Mouse (Mus musculus): ENCODE measurements around the gene Tpd52l2. TPM values are rescaled to one million over a fixed set of nuclear protein-coding genes. Genes with fewer than 3 reads are reported as not detected.

Gene Tpd52l2
- polyA plus RNA-seq, 1 experiment from 2014 or later: 144 TPM

DNA sequence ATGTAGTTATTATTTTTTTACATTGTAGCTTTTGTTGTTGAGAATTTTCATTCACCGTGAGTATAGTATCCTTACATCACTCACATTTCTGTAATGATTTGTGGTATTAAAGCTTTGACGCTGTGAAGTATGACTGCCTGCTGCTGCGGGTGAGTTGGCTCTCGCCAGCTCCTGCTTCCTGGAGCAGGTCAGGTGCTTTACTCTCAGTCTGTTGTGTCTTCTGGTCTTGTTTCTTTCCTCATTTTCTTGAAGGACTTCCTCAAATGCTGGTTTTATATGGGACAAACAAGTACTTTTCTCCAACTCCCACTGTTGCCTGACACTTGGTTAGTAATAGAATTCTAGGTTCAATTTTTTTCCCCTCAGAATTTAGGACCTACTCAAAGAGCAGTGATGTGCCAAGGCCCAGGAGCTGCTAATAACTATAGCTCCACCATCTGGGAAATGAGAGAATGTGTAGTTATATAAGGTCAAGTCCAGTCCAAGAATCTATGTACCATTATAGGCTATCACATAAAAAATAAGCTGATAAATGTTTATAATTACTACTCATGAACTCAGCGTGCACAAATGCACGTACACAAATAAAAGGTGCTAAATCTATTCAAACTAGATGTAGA, 44.9 kb downstream of the Tpd52l2 start:
- H3K4me1 ChIP-seq (replicated peaks; ENCODE audit: insufficient read depth, low read length): no peaks in the 10 kb centered on the region
- DNase-seq (ENCODE audit: low spot score): no peak
- peaks cover 6% of the 10 kb centered on the region for H3K36me3 ChIP-seq (ENCODE audit: insufficient read depth, low read length)
- TF ChIP-seq CTCF (IDR thresholded peaks at IDR 0.05; ENCODE audit: low read depth): no peak
- 90% methylated on average over 6 of the region's 6 CpGs for WGBS
- no peaks in the 10 kb centered on the region for H3K9me3 ChIP-seq (replicated peaks; ENCODE audit: low read length)
- no peak overlapping the region for H3K4me3 ChIP-seq (replicated peaks; ENCODE audit: low read depth, low read length)
- no peak overlapping the region for H3K9ac ChIP-seq (ENCODE audit: low read depth, low read length)
- no peak overlapping the region for H3K27ac ChIP-seq
- no peaks in the 10 kb centered on the region for H3K27me3 ChIP-seq (ENCODE audit: insufficient read depth, low read length)
- ATAC-seq (replicated peaks; ENCODE audit: low FRiP score, low read depth): no peak
- H3K4me2 ChIP-seq (ENCODE audit: low read length): no peak overlapping the region

GRCm38 (mm10) chr2:181546142-181546541, 49.2 kb downstream of the Tpd52l2 start:
- Histone ChIP-seq H3K9ac (ENCODE audit: low read depth, low read length) (no peak overlapping the region), H3K4me1 (replicated peaks; ENCODE audit: insufficient read depth, low read length) (no peaks in the 10 kb centered on the region), H3K27ac (no peak overlapping the region), H3K4me3 (replicated peaks; ENCODE audit: low read depth, low read length) (no peak overlapping the region), H3K9me3 (replicated peaks; ENCODE audit: low read length) (no peaks in the 10 kb centered on the region), H3K4me2 (ENCODE audit: low read length) (no peak overlapping the region), H3K27me3 (ENCODE audit: insufficient read depth, low read length) (no peaks in the 10 kb centered on the region), H3K36me3 (ENCODE audit: insufficient read depth, low read length) (peaks cover 40% of the 10 kb centered on the region)
- DNase-seq (ENCODE audit: low spot score): no peak
- 98% methylated on average over 7 of the region's 7 CpGs for WGBS
- no peak for ATAC-seq (replicated peaks; ENCODE audit: low FRiP score, low read depth)
- no peak for TF ChIP-seq CTCF (IDR thresholded peaks at IDR 0.05; ENCODE audit: low read depth)

GRCm38 (mm10) chr2:181548227-181548626, 51.3 kb downstream of the Tpd52l2 start:
- peaks cover 49% of the 10 kb centered on the region for H3K36me3 ChIP-seq (ENCODE audit: insufficient read depth, low read length)
- 76% methylated on average over 1 of the region's 1 CpGs for WGBS

DNA sequence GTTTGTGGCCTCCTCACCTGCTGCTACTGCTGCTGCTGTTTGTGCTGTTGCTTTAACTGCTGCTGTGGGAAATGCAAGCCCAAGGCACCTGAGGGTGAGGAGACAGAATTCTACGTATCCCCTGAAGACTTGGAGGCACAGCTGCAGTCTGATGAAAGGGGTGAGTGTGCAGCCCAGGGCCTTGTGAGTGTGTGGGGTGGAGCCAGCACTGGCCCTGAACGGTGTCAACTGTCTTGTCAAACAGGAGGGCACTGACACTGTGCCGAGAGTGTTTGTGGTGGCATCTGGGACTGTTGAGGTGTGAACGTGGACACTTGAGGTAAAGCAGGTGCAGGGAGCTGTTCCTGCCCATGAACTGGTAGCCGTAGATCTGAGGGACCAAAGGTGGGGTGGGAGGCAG, 51.7 kb downstream of the Tpd52l2 start:
- H3K4me1 ChIP-seq (replicated peaks; ENCODE audit: insufficient read depth, low read length): no peaks in the 10 kb centered on the region
- H3K36me3 ChIP-seq (ENCODE audit: insufficient read depth, low read length): peaks cover 49% of the 10 kb centered on the region
- H3K27ac ChIP-seq: no peak overlapping the region
- DNase-seq (ENCODE audit: low spot score) (peak; percentile 37), ATAC-seq (replicated peaks; ENCODE audit: low FRiP score, low read depth) (0 out of 2 replicates have a peak, but pooled peaks have one; percentile 54)
- H3K9me3 ChIP-seq (replicated peaks; ENCODE audit: low read length): no peaks in the 10 kb centered on the region
- H3K4me2 ChIP-seq (ENCODE audit: low read length): no peak overlapping the region
- no peak overlapping the region for H3K4me3 ChIP-seq (replicated peaks; ENCODE audit: low read depth, low read length)
- no peaks in the 10 kb centered on the region for H3K27me3 ChIP-seq (ENCODE audit: insufficient read depth, low read length)
- whole genome bisulfite sequencing: 54% methylated on average over 5 of the region's 5 CpGs
- no peak overlapping the region for H3K9ac ChIP-seq (ENCODE audit: low read depth, low read length)
- no peak for TF ChIP-seq CTCF (IDR thresholded peaks at IDR 0.05; ENCODE audit: low read depth)

More at GRCm38 (mm10) chr2:181548227-181548626, 51.3 kb downstream of the Tpd52l2 start:
- no peaks in the 10 kb centered on the region for H3K27me3 ChIP-seq (ENCODE audit: insufficient read depth, low read length)
- no peak for TF ChIP-seq CTCF (IDR thresholded peaks at IDR 0.05; ENCODE audit: low read depth)
- no peak overlapping the region for H3K4me3 ChIP-seq (replicated peaks; ENCODE audit: low read depth, low read length)
- no peaks in the 10 kb centered on the region for H3K4me1 ChIP-seq (replicated peaks; ENCODE audit: insufficient read depth, low read length)
- ATAC-seq (replicated peaks; ENCODE audit: low FRiP score, low read depth) (no peak), DNase-seq (ENCODE audit: low spot score) (no peak)
- no peaks in the 10 kb centered on the region for H3K9me3 ChIP-seq (replicated peaks; ENCODE audit: low read length)
- no peak overlapping the region for H3K27ac ChIP-seq
- no peak overlapping the region for H3K9ac ChIP-seq (ENCODE audit: low read depth, low read length)
- no peak overlapping the region for H3K4me2 ChIP-seq (ENCODE audit: low read length)

DNA sequence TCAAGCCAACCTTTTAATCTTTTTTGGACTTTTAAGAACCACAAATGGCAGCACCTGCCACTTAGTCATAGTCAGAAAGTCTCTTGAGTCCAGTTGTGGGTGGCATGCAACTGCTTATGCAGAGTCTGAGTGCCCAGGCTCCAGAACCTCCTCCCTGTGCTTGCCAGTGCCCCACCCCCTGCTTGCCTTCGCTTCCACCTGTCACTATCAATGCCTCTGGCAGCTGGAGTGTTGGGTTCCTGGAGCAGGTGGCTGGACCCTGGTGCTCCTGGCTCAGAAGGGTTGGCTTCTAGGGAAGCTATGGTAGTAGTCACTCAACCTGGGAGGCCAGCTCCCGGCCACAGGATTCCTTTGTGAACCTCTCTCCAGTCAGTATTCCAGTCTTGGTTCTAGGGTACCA, 53.3 kb downstream of the Tpd52l2 start:
- Histone ChIP-seq H3K27me3 (ENCODE audit: insufficient read depth, low read length) (no peaks in the 10 kb centered on the region), H3K4me1 (replicated peaks; ENCODE audit: insufficient read depth, low read length) (no peaks in the 10 kb centered on the region), H3K9me3 (replicated peaks; ENCODE audit: low read length) (no peaks in the 10 kb centered on the region), H3K4me3 (replicated peaks; ENCODE audit: low read depth, low read length) (no peak overlapping the region), H3K36me3 (ENCODE audit: insufficient read depth, low read length) (peaks cover 49% of the 10 kb centered on the region), H3K9ac (ENCODE audit: low read depth, low read length) (no peak overlapping the region), H3K27ac (no peak overlapping the region), H3K4me2 (ENCODE audit: low read length) (no peak overlapping the region)
- ATAC-seq (replicated peaks; ENCODE audit: low FRiP score, low read depth): no peak
- WGBS: 93% methylated on average over 2 of the region's 2 CpGs
- no peak for TF ChIP-seq CTCF (IDR thresholded peaks at IDR 0.05; ENCODE audit: low read depth)
- no peak for DNase-seq (ENCODE audit: low spot score)

DNA sequence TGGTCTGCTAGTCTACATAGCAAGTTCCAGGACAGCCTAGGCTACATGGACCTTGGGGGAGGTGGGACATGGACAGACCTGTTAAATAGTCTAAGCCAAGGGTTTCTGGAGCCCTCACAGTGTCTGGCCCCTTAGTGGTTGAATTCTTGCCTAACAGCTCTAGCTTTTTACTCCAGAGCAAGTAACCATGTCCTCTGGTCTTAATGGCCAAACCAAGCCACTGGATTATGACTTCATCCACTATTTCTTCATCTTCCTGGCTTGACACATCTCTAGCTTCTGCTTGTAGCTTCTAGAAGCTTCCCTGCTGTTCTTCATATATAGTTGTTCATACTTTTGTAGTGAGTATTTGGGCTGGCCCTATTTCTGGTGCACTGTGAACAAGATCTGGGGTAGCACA, 56.8 kb downstream of the Tpd52l2 start:
- no peaks in the 10 kb centered on the region for H3K27me3 ChIP-seq (ENCODE audit: insufficient read depth, low read length)
- no peak for DNase-seq (ENCODE audit: low spot score)

GRCm38 (mm10) chr2:181567338-181567737, 70.4 kb downstream of the Tpd52l2 start:
- Histone ChIP-seq H3K27ac (no peak overlapping the region), H3K4me2 (ENCODE audit: low read length) (no peak overlapping the region), H3K9me3 (replicated peaks; ENCODE audit: low read length) (0 out of 2 replicates have a peak, but pooled peaks cover 2% of the 10 kb centered on the region), H3K36me3 (ENCODE audit: insufficient read depth, low read length) (no peaks in the 10 kb centered on the region; the same call in 1 of the 2 replicates), H3K27me3 (ENCODE audit: insufficient read depth, low read length) (no peaks in the 10 kb centered on the region), H3K9ac (ENCODE audit: low read depth, low read length) (no peak overlapping the region), H3K4me3 (replicated peaks; ENCODE audit: low read depth, low read length) (no peak overlapping the region), H3K4me1 (replicated peaks; ENCODE audit: insufficient read depth, low read length) (no peaks in the 10 kb centered on the region)
- DNase-seq (ENCODE audit: low spot score) (no peak), ATAC-seq (replicated peaks; ENCODE audit: low FRiP score, low read depth) (no peak)
- WGBS: 85% methylated on average over 3 of the region's 3 CpGs
- TF ChIP-seq CTCF (IDR thresholded peaks at IDR 0.05; ENCODE audit: low read depth): no peak

More for the DNA sequence above, 56.8 kb downstream of the Tpd52l2 start:
- Histone ChIP-seq H3K4me3 (replicated peaks; ENCODE audit: low read depth, low read length) (no peak overlapping the region), H3K4me1 (replicated peaks; ENCODE audit: insufficient read depth, low read length) (no peaks in the 10 kb centered on the region), H3K36me3 (ENCODE audit: insufficient read depth, low read length) (peaks cover 33% of the 10 kb centered on the region), H3K9me3 (replicated peaks; ENCODE audit: low read length) (no peaks in the 10 kb centered on the region), H3K9ac (ENCODE audit: low read depth, low read length) (no peak overlapping the region), H3K27ac (no peak overlapping the region), H3K4me2 (ENCODE audit: low read length) (no peak overlapping the region)
- ATAC-seq (replicated peaks; ENCODE audit: low FRiP score, low read depth): no peak
- no peak for TF ChIP-seq CTCF (IDR thresholded peaks at IDR 0.05; ENCODE audit: low read depth)

Other genes starting within 250 kb of the Tpd52l2 start
- gene Gmeb2, start 209.1 kb upstream of the Tpd52l2 start, polyA plus RNA-seq (2015; fragmentation: Nextera tagmentation; extraction: Ambion mirVana): 8.1 and 9.8 TPM in 2 replicates
- gene Stmn3, start 182.6 kb upstream of the Tpd52l2 start, polyA plus RNA-seq (2015; fragmentation: Nextera tagmentation; extraction: Ambion mirVana): 0.24 and 0.66 TPM in 2 replicates
- 16.8 and 24.2 TPM in 2 replicates for gene Rtel1, start 177.4 kb upstream of the Tpd52l2 start, polyA plus RNA-seq (2015; fragmentation: Nextera tagmentation; extraction: Ambion mirVana)
- 32.2 and 33.1 TPM in 2 replicates for gene Zgpat, start 132.2 kb upstream of the Tpd52l2 start, polyA plus RNA-seq (2015; fragmentation: Nextera tagmentation; extraction: Ambion mirVana)
- gene Arfrp1, start 131.7 kb upstream of the Tpd52l2 start, polyA plus RNA-seq (2015; fragmentation: Nextera tagmentation; extraction: Ambion mirVana): 47.5 and 48.7 TPM in 2 replicates
- 14.7 TPM in 2 replicates for gene Lime1, start 117.1 kb upstream of the Tpd52l2 start, polyA plus RNA-seq (2015; fragmentation: Nextera tagmentation; extraction: Ambion mirVana)
- 15.6 and 17.8 TPM in 2 replicates for gene Zbtb46, start 37.7 kb upstream of the Tpd52l2 start, polyA plus RNA-seq (2015; fragmentation: Nextera tagmentation; extraction: Ambion mirVana)
- 0.12 and 0.17 TPM in 2 replicates for gene Abhd16b, start 3.9 kb upstream of the Tpd52l2 start, polyA plus RNA-seq (2015; fragmentation: Nextera tagmentation; extraction: Ambion mirVana)
- gene Dnajc5, start 23.3 kb downstream of the Tpd52l2 start, polyA plus RNA-seq (2015; fragmentation: Nextera tagmentation; extraction: Ambion mirVana): 70.5 and 79.5 TPM in 2 replicates
- gene Uckl1, start 87.8 kb downstream of the Tpd52l2 start, polyA plus RNA-seq (2015; fragmentation: Nextera tagmentation; extraction: Ambion mirVana): 45.6 and 46.5 TPM in 2 replicates
- gene Prpf6, start 94.7 kb downstream of the Tpd52l2 start, polyA plus RNA-seq (2015; fragmentation: Nextera tagmentation; extraction: Ambion mirVana): 46.3 and 52.2 TPM in 2 replicates
- gene Zfp512b, start 95.7 kb downstream of the Tpd52l2 start, polyA plus RNA-seq (2015; fragmentation: Nextera tagmentation; extraction: Ambion mirVana): 30.0 and 30.3 TPM in 2 replicates
- gene Samd10, start 102.1 kb downstream of the Tpd52l2 start, polyA plus RNA-seq (2015; fragmentation: Nextera tagmentation; extraction: Ambion mirVana): 26.9 and 27.4 TPM in 2 replicates
- gene Gm29797, start 159.9 kb downstream of the Tpd52l2 start, polyA plus RNA-seq (2015; fragmentation: Nextera tagmentation; extraction: Ambion mirVana): not detected in 2 replicates
- 56.6 and 62.2 TPM in 2 replicates for gene Sox18, start 174.5 kb downstream of the Tpd52l2 start, polyA plus RNA-seq (2015; fragmentation: Nextera tagmentation; extraction: Ambion mirVana)
- gene Tcea2, start 183.2 kb downstream of the Tpd52l2 start, polyA plus RNA-seq (2015; fragmentation: Nextera tagmentation; extraction: Ambion mirVana): 22.6 and 23.4 TPM in 2 replicates
- gene Rgs19, start 196.8 kb downstream of the Tpd52l2 start, polyA plus RNA-seq (2015; fragmentation: Nextera tagmentation; extraction: Ambion mirVana): 38.9 and 41.7 TPM in 2 replicates
- gene Lkaaear1, start 201.3 kb downstream of the Tpd52l2 start, polyA plus RNA-seq (2015; fragmentation: Nextera tagmentation; extraction: Ambion mirVana): not detected in 2 replicates
- gene Oprl1, start 217.9 kb downstream of the Tpd52l2 start, polyA plus RNA-seq (2015; fragmentation: Nextera tagmentation; extraction: Ambion mirVana): 0.19 and 0.25 TPM in 2 replicates